Mouse (Mus musculus) neural tube, embryonic 10.5 days (tissue): Measurements from ENCODE around the gene Il23a.
"Not testable (repeated sequence)": the region's sequence is repeated elsewhere in the genome, so short reads cannot be mapped to it uniquely, and the experiment has no call there.

Experiments used
- DNase-seq: peaks from one replicate; pipeline ENCODE4 v3.0.0-alpha.2; 2017; ENCODE audit warnings: low spot score; ENCODE audit errors: extremely low spot score

Il23a gene

GRCm38 (mm10) chr10:128309654-128310053 is 11.1 kb upstream of the Il23a start:
- no peak for DNase-seq

- peak; percentile 99 for DNase-seq
Measured at GRCm38 (mm10) chr10:128303126-128304021, 4.8 kb upstream of the Il23a start, which contains the start of gene Pan2. TSS of gene Pan2 (plus strand) at chr10:128303335.

- DNase-seq: no peak
Measured at GRCm38 (mm10) chr10:128302785-128303125, 4.2 kb upstream of the Il23a start.

GRCm38 (mm10) chr10:128302357-128302756 is 3.8 kb upstream of the Il23a start:
- peak; percentile 16 for DNase-seq

GRCm38 (mm10) chr10:128298243-128298642 is 309 bp downstream of the Il23a start:
- DNase-seq: no peak

- no peak for DNase-seq
Measured at GRCm38 (mm10) chr10:128297622-128298021, 930 bp downstream of the Il23a start.

GRCm38 (mm10) chr10:128297221-128297620 is 1.3 kb downstream of the Il23a start:
- no peak for DNase-seq

GRCm38 (mm10) chr10:128296370-128297090 is 2.0 kb downstream of the Il23a start:
- no peak for DNase-seq

- DNase-seq: not testable (repeated sequence)
Measured at GRCm38 (mm10) chr10:128290594-128290993, 8.0 kb downstream of the Il23a start.

GRCm38 (mm10) chr10:128283604-128284579 is 14.7 kb downstream of the Il23a start:
- peak; percentile 76 for DNase-seq

- no peak for DNase-seq
Measured at GRCm38 (mm10) chr10:128282886-128283450, 15.6 kb downstream of the Il23a start.

- no peak for DNase-seq
Measured at GRCm38 (mm10) chr10:128281682-128282081, 16.9 kb downstream of the Il23a start.

GRCm38 (mm10) chr10:128280943-128281342 is 17.6 kb downstream of the Il23a start:
- DNase-seq: no peak

- no peak for DNase-seq
Measured at GRCm38 (mm10) chr10:128278158-128278557, 20.4 kb downstream of the Il23a start.

GRCm38 (mm10) chr10:128275374-128275773 is 23.2 kb downstream of the Il23a start:
- DNase-seq: not testable (repeated sequence)

GRCm38 (mm10) chr10:128272819-128273439 is 25.6 kb downstream of the Il23a start:
- DNase-seq: not testable (repeated sequence)

- no peak for DNase-seq
Measured at GRCm38 (mm10) chr10:128271883-128272282, 26.7 kb downstream of the Il23a start.

- DNase-seq: no peak
Measured at GRCm38 (mm10) chr10:128270866-128271265, 27.7 kb downstream of the Il23a start.

GRCm38 (mm10) chr10:128270287-128270841 is 28.2 kb downstream of the Il23a start, which contains the start of gene Stat2:
TSS of gene Stat2 (plus strand) at chr10:128270559.
- DNase-seq: peak; percentile 94
